Mouse (Mus musculus) CH12.LX (cell line): Measurements from ENCODE around the gene Capg.

Experiments used
- CTCF ChIP-seq, 2 experiments: IDR thresholded peaks in 1 of 2; conservative IDR thresholded peaks in 1 of 2; 2 replicates each; pipeline ENCODE4 v1.5.1; 2011 to 2012; ENCODE audit warnings: low read depth in 2 of 2, low read length in 2 of 2, improper control_type of control experiment in 1 of 2, inconsistent platforms in 1 of 2, mild to moderate bottlenecking in 1 of 2, moderate library complexity in 1 of 2
- MAFK ChIP-seq: IDR thresholded peaks from 2 replicates; pipeline ENCODE4 v1.6.1; 2011; ENCODE audit warnings: low read length, improper control_type of control experiment; ENCODE audit not compliant: insufficient replicate concordance
- TCF12 ChIP-seq: IDR thresholded peaks from 2 replicates; pipeline ENCODE4 v1.6.1; 2014; ENCODE audit warnings: low read depth, mild to moderate bottlenecking, inconsistent platforms, low read length, improper control_type of control experiment

GRCm38 (mm10) chr6:72598791-72599557, 54.8 kb downstream of the Capg start:
- TF ChIP-seq CTCF (conservative IDR thresholded peaks at IDR 0.05 in 1 of 2, IDR thresholded peaks at IDR 0.05 in 1 of 2; ENCODE audit: low read depth in 2 of 2, low read length in 2 of 2): no peak
- TF ChIP-seq TCF12: no peak
- no peak for TF ChIP-seq MAFK
